Mouse (Mus musculus): ENCODE data around the gene Plp1. TPM values are rescaled to one million over a fixed set of nuclear protein-coding genes. Genes with fewer than 3 reads are reported as not detected.

Plp1 gene
- polyA plus RNA-seq, 1 experiment from 2014 or later: 0.06 TPM

Other genes starting within 250 kb of the Plp1 start
- not detected in 3 replicates for gene Tceal3, start 231.8 kb upstream of the Plp1 start, polyA plus RNA-seq (2018)
- gene Tceal1, start 114.7 kb upstream of the Plp1 start, polyA plus RNA-seq (2018): 1.1 to 1.3 TPM (median 1.2 TPM) in 3 replicates
- gene Morf4l2, start 79.0 kb upstream of the Plp1 start, polyA plus RNA-seq (2018): 146 to 528 TPM (median 198 TPM) in 3 replicates
- gene Glra4, start 42.5 kb upstream of the Plp1 start, polyA plus RNA-seq (2018): not detected in 3 replicates
- not detected in 3 replicates for gene Rab9b, start 46.1 kb downstream of the Plp1 start, polyA plus RNA-seq (2018)
- not detected in 3 replicates for gene H2bfm, start 104.7 kb downstream of the Plp1 start, polyA plus RNA-seq (2018)
- not detected in 3 replicates for gene Tmsb15b2, start 152.8 kb downstream of the Plp1 start, polyA plus RNA-seq (2018)
- gene Tmsb15l, start 154.2 kb downstream of the Plp1 start, polyA plus RNA-seq (2018): 0.33 to 0.49 TPM (median 0.36 TPM) in 3 replicates
- gene Tmsb15b1, start 154.2 kb downstream of the Plp1 start, polyA plus RNA-seq (2018): not detected in 3 replicates
- gene Zcchc18, start 170.5 kb downstream of the Plp1 start, polyA plus RNA-seq (2018): not detected in 3 replicates
- gene Slc25a53, start 215.6 kb downstream of the Plp1 start, polyA plus RNA-seq (2018): 2.3 to 3.0 TPM (median 2.7 TPM) in 3 replicates
- gene Fam199x, start 226.9 kb downstream of the Plp1 start, polyA plus RNA-seq (2018): 2.3 to 3.2 TPM (median 2.4 TPM) in 3 replicates

All from macrophage (primary cell).